In genomic region chr8:123234918-123235519, GRCm38 (mm10) we compare ENCODE assay signal across 8 mouse cellular contexts. TPM values are rescaled to one million over a fixed set of nuclear protein-coding genes. Genes with fewer than 3 reads are reported as not detected.
DNase-seq lines count a peak whose midpoint lies in the region; ATAC-seq and TF ChIP-seq lines count a peak whose summit lies in the region.

No protein-coding gene starts in this region.

- 0 out of 2 replicates have a peak, but pooled peaks have one; percentile 8 for ATAC-seq in cerebellum, adult (ENCODE audit: insufficient number of reproducible peaks, low FRiP score, low TSS enrichment)
- 0 out of 2 replicates have a peak, but pooled peaks have one; percentile 16 for ATAC-seq in hindbrain, embryonic 15.5 days (ENCODE audit: low FRiP score, low read depth)
- ATAC-seq in limb, embryonic 15.5 days (ENCODE audit: insufficient number of reproducible peaks, low FRiP score, low TSS enrichment, low read depth): no peak

- TF ChIP-seq POLR2A in cortical plate, adult 2 months (IDR thresholded peaks at IDR 0.05; ENCODE audit: extremely low read depth, insufficient read depth, low read length): peak; percentile 87

- peaks cover 2% of the 10 kb centered on the region for H3K4me1 ChIP-seq in cortical plate, adult 2 months (ENCODE audit: control insufficient read depth, insufficient read depth, low read length)
- H3K4me1 ChIP-seq in hindbrain, embryonic 15.5 days (replicated peaks): peaks cover 30% of the 10 kb centered on the region
- H3K4me1 ChIP-seq in limb, embryonic 15.5 days: peaks cover 29% of the 10 kb centered on the region

- TF ChIP-seq CTCF in C2C12 (IDR thresholded peaks at IDR 0.05; ENCODE audit: control insufficient read depth, insufficient read depth, insufficient read length): no peak
- no peak for TF ChIP-seq CTCF in cortical plate, adult 2 months (IDR thresholded peaks at IDR 0.05; ENCODE audit: extremely low read depth, insufficient read depth, low read length)

- 32% methylated on average over 13 of the region's 13 CpGs for WGBS in hindbrain, embryonic 15.5 days
- WGBS in limb, embryonic 15.5 days: 29% methylated on average over 13 of the region's 13 CpGs

- no peak overlapping the region for H3K4me3 ChIP-seq in C2C12 (ENCODE audit: insufficient read depth, poor library complexity, severe bottlenecking)
- peak overlapping the region; percentile 89 for H3K4me3 ChIP-seq in cortical plate, adult 2 months (ENCODE audit: insufficient read depth, low read length)
- H3K4me3 ChIP-seq in hindbrain, embryonic 15.5 days: peak overlapping the region; percentile 55
- H3K4me3 ChIP-seq in limb, embryonic 15.5 days: peak overlapping the region; percentile 54

- H3K79me3 ChIP-seq in C2C12 (ENCODE audit: low read depth): no peaks in the 10 kb centered on the region

- no peaks in the 10 kb centered on the region for H3K27me3 ChIP-seq in C2C12 (ENCODE audit: control insufficient read depth, insufficient read depth, insufficient read length)
- peaks cover 10% of the 10 kb centered on the region for H3K27me3 ChIP-seq in hindbrain, embryonic 15.5 days
- peaks cover 32% of the 10 kb centered on the region for H3K27me3 ChIP-seq in limb, embryonic 15.5 days

- H3K27ac ChIP-seq in cortical plate, adult 2 months (ENCODE audit: insufficient read depth, low read length): peak overlapping the region; percentile 76
- no peak overlapping the region for H3K27ac ChIP-seq in hindbrain, embryonic 15.5 days (replicated peaks)
- H3K27ac ChIP-seq in limb, embryonic 15.5 days: no peak overlapping the region

- no peak for DNase-seq in cerebellum, postnatal 4 days (ENCODE audit: low spot score in 2 of 2)
- DNase-seq in right cerebral cortex, postnatal 36 days (ENCODE audit: low spot score in 2 of 2): peak; percentile 82 to 91
- DNase-seq in embryo, embryonic 11 days: no peak

- no peaks in the 10 kb centered on the region for H3K36me3 ChIP-seq in C2C12 (ENCODE audit: control insufficient read depth, insufficient read depth)
- H3K36me3 ChIP-seq in hindbrain, embryonic 15.5 days: no peaks in the 10 kb centered on the region
- peaks cover 5% of the 10 kb centered on the region; the same call in 1 of the 2 replicates for H3K36me3 ChIP-seq in limb, embryonic 15.5 days

- peak overlapping the region; percentile 55 for H3K9ac ChIP-seq in hindbrain, embryonic 15.5 days
- H3K9ac ChIP-seq in limb, embryonic 15.5 days: peak overlapping the region; percentile 51

- no peaks in the 10 kb centered on the region for H3K79me2 ChIP-seq in C2C12 (ENCODE audit: control insufficient read depth, insufficient read depth)

- peak overlapping the region; percentile 0 for H3ac ChIP-seq in C2C12 (ENCODE audit: control insufficient read depth, insufficient read length, low read depth)

- H3K4me2 ChIP-seq in hindbrain, embryonic 15.5 days: peak overlapping the region; percentile 73
- peak overlapping the region; percentile 94 for H3K4me2 ChIP-seq in limb, embryonic 15.5 days

- no peaks in the 10 kb centered on the region for H3K9me3 ChIP-seq in hindbrain, embryonic 15.5 days
- H3K9me3 ChIP-seq in limb, embryonic 15.5 days: no peaks in the 10 kb centered on the region

TF ChIP-seq in C2C12, 6 proteins besides CTCF, POLR2A, EP300 and RAD21:
- TF ChIP-seq CEBPB (IDR thresholded peaks at IDR 0.05; ENCODE audit: low read depth) (no peak), FOSL1 (IDR thresholded peaks at IDR 0.05; ENCODE audit: insufficient read depth, low read length, poor library complexity, severe bottlenecking) (no peak), MYOD1 (IDR thresholded peaks at IDR 0.05; ENCODE audit: control insufficient read depth, insufficient read length, low read depth) (no peak), MYOG (IDR thresholded peaks at IDR 0.05; ENCODE audit: control insufficient read depth, extremely low read depth, insufficient read length) (no peak), MAX (IDR thresholded peaks at IDR 0.05) (no peak)

RNA-seq across cellular contexts. Expression of gene Spata2l, which starts 1.0 kb away (rescaled TPM):
- polyA plus RNA-seq in C2C12 (2012; fragmentation: generic; extraction: Trizol): 0.89 TPM
- 59.6 and 69.8 TPM in 2 replicates for polyA plus RNA-seq in cortical plate, adult 2 months (2012; rRNA removed)
- polyA plus RNA-seq in hindbrain, embryonic 15.5 days (2015; fragmentation: Nextera tagmentation; extraction: Ambion mirVana): 10.1 and 11.4 TPM in 2 replicates
- polyA plus RNA-seq in limb, embryonic 15.5 days (2015; fragmentation: Nextera tagmentation; extraction: Ambion mirVana): 5.6 and 5.9 TPM in 2 replicates

RNA-seq across cellular contexts. Expression of gene Cdk10, which starts 10.4 kb away (rescaled TPM):
- 23.8 TPM for polyA plus RNA-seq in C2C12 (2012; fragmentation: generic; extraction: Trizol)
- 165 and 187 TPM in 2 replicates for polyA plus RNA-seq in cortical plate, adult 2 months (2012; rRNA removed)
- polyA plus RNA-seq in hindbrain, embryonic 15.5 days (2015; fragmentation: Nextera tagmentation; extraction: Ambion mirVana): 45.2 and 48.5 TPM in 2 replicates
- polyA plus RNA-seq in limb, embryonic 15.5 days (2015; fragmentation: Nextera tagmentation; extraction: Ambion mirVana): 30.0 and 33.4 TPM in 2 replicates

RNA-seq across cellular contexts. Expression of gene Zfp276, which starts 19.0 kb away (rescaled TPM):
- polyA plus RNA-seq in C2C12 (2012; fragmentation: generic; extraction: Trizol): 10.6 TPM
- polyA plus RNA-seq in cortical plate, adult 2 months (2012; rRNA removed): 28.4 and 30.9 TPM in 2 replicates
- 24.7 and 25.2 TPM in 2 replicates for polyA plus RNA-seq in hindbrain, embryonic 15.5 days (2015; fragmentation: Nextera tagmentation; extraction: Ambion mirVana)
- 25.4 and 28.4 TPM in 2 replicates for polyA plus RNA-seq in limb, embryonic 15.5 days (2015; fragmentation: Nextera tagmentation; extraction: Ambion mirVana)

RNA-seq across cellular contexts. Expression of gene Vps9d1, which starts 19.1 kb away (rescaled TPM):
- polyA plus RNA-seq in C2C12 (2012; fragmentation: generic; extraction: Trizol): 8.5 TPM
- 111 and 112 TPM in 2 replicates for polyA plus RNA-seq in cortical plate, adult 2 months (2012; rRNA removed)
- polyA plus RNA-seq in hindbrain, embryonic 15.5 days (2015; fragmentation: Nextera tagmentation; extraction: Ambion mirVana): 58.8 and 66.6 TPM in 2 replicates
- 27.2 and 29.4 TPM in 2 replicates for polyA plus RNA-seq in limb, embryonic 15.5 days (2015; fragmentation: Nextera tagmentation; extraction: Ambion mirVana)

RNA-seq across cellular contexts. Expression of gene Spata33, which starts 22.4 kb away (rescaled TPM):
- polyA plus RNA-seq in C2C12 (2012; fragmentation: generic; extraction: Trizol): 1.1 TPM
- polyA plus RNA-seq in cortical plate, adult 2 months (2012; rRNA removed): 8.4 and 9.7 TPM in 2 replicates
- 6.2 and 8.7 TPM in 2 replicates for polyA plus RNA-seq in hindbrain, embryonic 15.5 days (2015; fragmentation: Nextera tagmentation; extraction: Ambion mirVana)
- polyA plus RNA-seq in limb, embryonic 15.5 days (2015; fragmentation: Nextera tagmentation; extraction: Ambion mirVana): 3.5 and 3.9 TPM in 2 replicates

Comparison
In these comparisons a context has a peak if more than half of its experiments do, and no peak if none do; other contexts are left out.
1. DNase-seq: peak in right cerebral cortex, postnatal 36 days (2 of 2); none in cerebellum, postnatal 4 days (0 of 2) and embryo, embryonic 11 days (single experiment).